Mouse (Mus musculus): ENCODE measurements around the gene Atg9a.

DNA sequence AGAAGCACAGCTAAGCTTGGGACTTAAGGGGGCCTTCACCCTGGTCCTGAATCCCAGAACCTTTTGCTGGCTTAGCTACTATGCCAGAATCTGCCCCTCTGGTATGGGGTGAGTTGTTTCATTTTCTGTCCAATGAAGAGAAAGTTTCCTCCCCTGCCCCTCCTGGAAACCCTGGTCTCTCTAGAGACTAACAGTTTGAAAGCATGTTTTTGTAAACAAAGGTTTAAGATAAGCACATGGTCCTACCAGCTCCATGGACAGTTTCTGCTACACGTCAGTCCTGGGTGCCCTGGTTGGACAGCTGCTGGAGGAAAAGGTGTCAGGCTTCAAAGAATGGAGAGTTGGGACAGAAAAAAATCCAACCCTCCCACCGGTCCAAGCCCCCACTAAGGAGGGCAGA lies 1.4 kb downstream of the Atg9a start:
- TF ChIP-seq CTCF (IDR thresholded peaks at IDR 0.05; ENCODE audit: low read depth) (no peak), EP300 (IDR thresholded peaks at IDR 0.05; ENCODE audit: low read depth) (no peak)

All from liver, embryonic 14.5 days (tissue).